Mouse (Mus musculus): ENCODE measurements around the gene Ppp2r2c.
A peak's percentile ranks its signal among the peaks of the same experiment; 100 is the strongest.
"Not testable (repeated sequence)": the region's sequence is repeated elsewhere in the genome, so short reads cannot be mapped to it uniquely, and the experiment has no call there.

Ppp2r2c gene

GRCm38 (mm10) chr5:36936548-36936947 lies 68.2 kb downstream of the Ppp2r2c start:
- no peak for DNase-seq

GRCm38 (mm10) chr5:36938021-36938420 lies 69.7 kb downstream of the Ppp2r2c start:
- DNase-seq: no peak

GRCm38 (mm10) chr5:36938991-36939390 lies 70.7 kb downstream of the Ppp2r2c start:
- DNase-seq: not testable (repeated sequence)

GRCm38 (mm10) chr5:36942446-36942845 lies 74.1 kb downstream of the Ppp2r2c start:
- DNase-seq: no peak

- no peak for DNase-seq
Observed at GRCm38 (mm10) chr5:36944552-36944951, 76.2 kb downstream of the Ppp2r2c start.

- no peak for DNase-seq
Observed at GRCm38 (mm10) chr5:36945102-36945701, 76.9 kb downstream of the Ppp2r2c start.

- no peak for DNase-seq
Observed at GRCm38 (mm10) chr5:36945713-36946112, 77.4 kb downstream of the Ppp2r2c start.

GRCm38 (mm10) chr5:36946445-36946844 lies 78.1 kb downstream of the Ppp2r2c start:
- DNase-seq: peak; percentile 31

GRCm38 (mm10) chr5:36948831-36949230 lies 80.5 kb downstream of the Ppp2r2c start:
- peak; percentile 77 for DNase-seq

- no peak for DNase-seq
Observed at GRCm38 (mm10) chr5:36950871-36951270, 82.6 kb downstream of the Ppp2r2c start.

- no peak for DNase-seq
Observed at GRCm38 (mm10) chr5:36952311-36952710, 84.0 kb downstream of the Ppp2r2c start.

GRCm38 (mm10) chr5:36955366-36955765 lies 87.1 kb downstream of the Ppp2r2c start:
- DNase-seq: peak; percentile 26

GRCm38 (mm10) chr5:36958837-36959236 lies 90.5 kb downstream of the Ppp2r2c start:
- DNase-seq: peak; percentile 72

GRCm38 (mm10) chr5:36960501-36960900 lies 92.2 kb downstream of the Ppp2r2c start:
- DNase-seq: no peak

- DNase-seq: no peak
Observed at GRCm38 (mm10) chr5:36971587-36971986, 103.3 kb downstream of the Ppp2r2c start.

GRCm38 (mm10) chr5:36975336-36975735 lies 107.0 kb downstream of the Ppp2r2c start:
- no peak for DNase-seq

GRCm38 (mm10) chr5:36977809-36978208 lies 109.5 kb downstream of the Ppp2r2c start:
- DNase-seq: no peak

GRCm38 (mm10) chr5:36979001-36979400 lies 110.7 kb downstream of the Ppp2r2c start:
- no peak for DNase-seq

GRCm38 (mm10) chr5:36979631-36980030 lies 111.3 kb downstream of the Ppp2r2c start:
- DNase-seq: no peak

- no peak for DNase-seq
Observed at GRCm38 (mm10) chr5:36982271-36982670, 114.0 kb downstream of the Ppp2r2c start.

- DNase-seq: no peak
Observed at GRCm38 (mm10) chr5:36986617-36987016, 118.3 kb downstream of the Ppp2r2c start.

- no peak for DNase-seq
Observed at GRCm38 (mm10) chr5:36988124-36988780, 119.9 kb downstream of the Ppp2r2c start.

GRCm38 (mm10) chr5:36988781-36989624 lies 120.7 kb downstream of the Ppp2r2c start, which contains the start of gene Wfs1:
Wfs1 (minus strand) TSS chr5:36989205.
- peak; percentile 97 for DNase-seq

- DNase-seq: no peak
Observed at GRCm38 (mm10) chr5:36989625-36989977, 121.3 kb downstream of the Ppp2r2c start.

Measured in kidney, adult 18-20 months (tissue).